Mouse (Mus musculus): ENCODE data around the gene Htr2a.
A peak's percentile ranks its signal among the peaks of the same experiment; 100 is the strongest.

The Htr2a gene

DNA sequence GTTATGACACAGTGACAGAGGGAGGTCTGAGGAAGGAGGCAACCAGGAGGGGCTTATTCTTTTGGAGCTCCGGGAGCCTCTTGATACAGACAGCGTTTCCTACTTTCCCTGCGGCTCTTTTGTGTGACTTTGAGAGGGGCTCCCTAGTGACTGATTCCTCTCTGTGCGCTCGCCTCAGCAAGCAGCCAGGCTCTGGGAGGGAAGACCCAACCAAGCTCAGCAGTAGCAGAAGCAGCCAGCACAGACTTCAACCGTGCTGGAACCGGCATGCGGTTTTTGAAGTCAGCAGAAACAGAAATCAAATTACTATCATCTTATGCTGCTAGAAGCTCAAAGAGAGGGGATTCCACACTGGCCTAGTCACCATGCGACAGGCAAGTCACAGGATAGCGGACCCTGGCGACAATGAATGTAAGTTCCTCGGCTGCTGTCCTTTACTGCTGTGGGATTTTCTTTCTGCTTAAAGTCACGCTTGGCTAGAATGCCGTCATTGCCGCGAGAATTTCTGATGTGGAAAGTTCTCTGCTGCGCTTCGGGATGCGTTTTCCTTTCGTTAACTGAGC lies at the start of gene Htr2a:
Htr2a (plus strand) TSS at position 22 of the 563 bp plus-strand sequence.
- peak; percentile 5 for DNase-seq (ENCODE audit: low spot score)

GRCm38 (mm10) chr14:74601333-74602087 lies 39.1 kb upstream of the Htr2a start:
- DNase-seq (ENCODE audit: low spot score) = no peak

DNA sequence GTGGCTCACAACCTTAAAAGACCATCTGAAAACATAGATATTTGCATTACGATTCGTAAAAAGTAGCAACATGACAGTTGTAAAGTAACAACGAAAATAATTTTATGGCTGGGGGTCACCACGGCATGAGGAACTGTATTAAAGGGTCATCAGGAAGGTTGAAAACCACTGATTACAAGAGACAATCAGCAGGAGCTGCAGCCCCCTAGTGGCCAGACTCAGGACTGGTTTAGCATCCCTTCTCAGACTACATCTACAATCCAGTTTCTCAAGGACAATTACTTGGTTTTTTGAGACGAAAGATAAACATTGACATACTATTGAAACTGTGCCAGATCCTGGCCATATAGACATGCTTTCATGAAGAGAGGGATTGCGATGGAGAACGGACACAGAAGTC lies 38.1 kb upstream of the Htr2a start:
- DNase-seq (ENCODE audit: low spot score) = peak; percentile 19

DNA sequence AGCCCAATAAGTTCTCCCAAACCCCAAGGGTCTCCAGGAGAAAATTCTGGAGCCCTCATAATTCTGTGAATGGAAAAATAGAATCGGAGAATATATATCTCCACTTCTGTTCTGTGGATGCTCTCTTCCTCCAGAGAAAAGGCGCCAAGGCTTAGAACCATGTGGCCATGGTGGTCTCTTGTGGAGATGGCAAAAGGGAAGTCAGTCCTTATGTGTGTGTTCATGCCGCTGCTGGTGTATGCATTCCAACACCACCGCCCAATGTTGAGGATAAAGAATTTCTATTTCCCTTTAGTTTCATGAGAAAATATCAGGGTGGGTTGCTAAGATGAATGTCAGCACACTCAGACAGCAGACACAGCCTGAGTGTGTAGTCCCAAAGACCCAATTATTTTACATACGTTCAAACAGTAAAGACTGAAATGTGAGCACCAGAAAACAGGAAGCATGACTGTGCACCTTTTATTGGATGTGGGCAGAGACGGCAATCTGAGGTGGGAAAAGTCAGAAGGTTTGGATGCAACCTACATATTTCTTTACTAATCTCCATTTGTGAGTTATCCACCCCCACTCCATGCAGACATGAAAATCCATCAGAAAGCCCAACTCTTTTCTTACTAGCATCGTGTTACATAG lies 37.4 kb upstream of the Htr2a start:
- DNase-seq (ENCODE audit: low spot score) = no peak

DNA sequence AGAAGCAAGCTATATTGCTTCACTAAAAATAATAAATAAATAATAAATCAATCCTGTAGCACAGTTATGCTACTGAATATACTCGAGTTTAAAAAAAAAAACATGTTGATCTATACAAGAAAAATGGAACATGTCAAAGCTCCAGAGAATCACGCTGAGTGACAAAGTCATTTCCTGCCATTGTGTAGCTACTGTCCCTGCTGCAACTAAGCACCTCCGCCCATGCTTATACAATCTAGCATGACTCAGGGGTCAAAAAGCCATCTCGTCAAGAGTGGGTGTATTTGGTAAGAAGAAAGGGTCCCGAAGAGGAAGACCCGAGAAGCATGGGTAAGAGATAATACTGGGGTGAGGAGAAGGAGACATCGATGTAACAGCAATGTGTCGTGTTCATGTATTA lies 29.3 kb upstream of the Htr2a start:
- no peak for DNase-seq (ENCODE audit: low spot score)

- no peak for DNase-seq (ENCODE audit: low spot score)
Observed at GRCm38 (mm10) chr14:74618858-74619257, 21.8 kb upstream of the Htr2a start.

GRCm38 (mm10) chr14:74638071-74638470 lies 2.6 kb upstream of the Htr2a start:
- DNase-seq (ENCODE audit: low spot score) = no peak

DNA sequence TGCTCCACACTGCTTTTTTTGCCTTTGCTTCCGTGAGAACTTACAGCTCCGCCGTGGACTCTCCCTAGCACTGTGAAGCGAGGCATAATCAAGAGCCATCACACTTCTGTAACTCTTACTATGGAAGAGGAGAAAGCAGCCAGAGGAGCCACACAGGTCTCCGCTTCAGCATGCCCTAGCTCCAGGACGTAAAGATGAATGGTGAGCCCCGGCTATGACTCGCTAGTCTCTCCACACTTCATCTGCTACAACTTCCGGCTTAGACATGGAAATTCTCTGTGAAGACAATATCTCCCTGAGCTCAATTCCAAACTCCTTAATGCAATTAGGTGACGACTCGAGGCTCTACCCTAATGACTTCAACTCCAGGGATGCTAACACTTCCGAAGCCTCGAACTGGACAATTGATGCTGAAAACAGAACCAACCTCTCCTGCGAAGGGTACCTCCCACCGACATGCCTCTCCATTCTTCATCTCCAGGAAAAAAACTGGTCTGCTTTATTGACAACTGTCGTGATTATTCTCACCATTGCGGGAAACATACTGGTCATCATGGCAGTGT lies 1.1 kb downstream of the Htr2a start:
- DNase-seq (ENCODE audit: low spot score) = no peak

DNA sequence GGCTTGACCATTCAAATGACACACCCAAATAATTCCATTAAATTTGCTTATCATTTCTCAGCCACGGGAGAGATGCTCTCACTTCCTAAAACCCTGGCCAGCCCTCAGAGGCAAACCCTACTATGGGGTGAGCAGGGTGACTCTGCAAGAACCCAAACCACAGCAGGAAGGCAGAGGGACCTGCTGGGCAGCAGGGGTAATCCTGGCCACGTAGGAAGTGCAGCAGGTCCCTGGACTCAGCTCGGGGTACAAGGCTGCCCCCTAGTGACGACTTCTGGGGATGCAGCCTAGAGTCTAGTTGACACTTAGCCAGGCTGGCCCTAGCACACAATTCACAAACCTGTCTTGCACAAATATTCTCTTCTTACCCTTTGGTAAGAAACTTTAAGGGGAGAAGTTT lies 2.7 kb downstream of the Htr2a start:
- DNase-seq (ENCODE audit: low spot score) = peak; percentile 76

DNA sequence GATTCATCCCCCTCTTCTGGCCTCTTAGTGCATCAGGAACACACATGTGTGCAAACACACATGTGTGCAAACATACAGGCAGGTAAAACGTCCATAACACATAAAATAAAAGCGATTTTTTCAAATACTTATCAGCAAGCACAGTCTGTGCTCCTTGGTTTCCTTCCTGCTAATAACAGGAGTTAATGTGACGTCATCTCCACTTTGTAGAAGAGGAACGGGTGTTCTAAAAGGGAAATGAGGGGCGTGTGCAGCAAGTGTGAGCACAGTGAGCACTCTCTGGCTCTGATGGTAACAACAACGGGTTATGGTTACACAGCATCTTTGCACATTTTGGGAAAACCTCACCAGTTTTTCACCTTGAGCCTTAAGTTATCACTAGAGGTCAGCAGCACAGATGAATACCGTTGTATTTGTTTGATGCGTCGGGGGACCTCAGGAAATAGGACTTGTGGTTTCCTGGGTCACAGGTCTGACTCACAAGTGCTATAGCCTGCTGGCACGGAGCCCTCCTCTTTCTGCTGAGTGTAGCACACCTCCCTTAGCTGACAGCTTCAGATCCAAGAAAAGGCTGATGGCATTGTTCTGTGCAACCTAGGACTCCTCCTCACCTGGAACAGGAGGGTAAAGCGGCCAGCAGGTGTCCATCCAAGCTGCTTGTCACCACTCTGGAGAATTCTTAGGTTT lies 5.6 kb downstream of the Htr2a start:
- DNase-seq (ENCODE audit: low spot score) = no peak

- DNase-seq (ENCODE audit: low spot score) = no peak
Observed at GRCm38 (mm10) chr14:74650001-74650400, 9.4 kb downstream of the Htr2a start.

GRCm38 (mm10) chr14:74651678-74652077 lies 11.0 kb downstream of the Htr2a start:
- no peak for DNase-seq (ENCODE audit: low spot score)

DNA sequence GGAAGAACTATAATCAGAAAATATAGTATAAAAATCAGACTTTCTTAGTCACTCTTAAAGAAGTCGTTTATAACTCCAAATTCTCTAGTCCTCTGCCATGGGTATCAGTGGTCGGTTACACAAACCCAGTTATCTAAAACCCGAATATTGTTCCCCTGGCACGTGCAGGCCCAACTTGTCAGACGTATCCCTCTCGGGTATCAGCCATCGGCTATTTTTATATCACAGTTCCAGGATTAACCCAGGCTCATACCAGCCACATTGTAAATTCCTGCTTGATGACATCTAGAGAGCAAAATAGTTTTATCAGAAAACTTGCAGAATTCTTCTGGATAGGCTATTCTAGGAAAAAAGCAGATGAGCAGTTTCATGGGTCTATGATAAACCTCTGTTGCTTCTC lies 16.6 kb downstream of the Htr2a start:
- no peak for DNase-seq (ENCODE audit: low spot score)

DNA sequence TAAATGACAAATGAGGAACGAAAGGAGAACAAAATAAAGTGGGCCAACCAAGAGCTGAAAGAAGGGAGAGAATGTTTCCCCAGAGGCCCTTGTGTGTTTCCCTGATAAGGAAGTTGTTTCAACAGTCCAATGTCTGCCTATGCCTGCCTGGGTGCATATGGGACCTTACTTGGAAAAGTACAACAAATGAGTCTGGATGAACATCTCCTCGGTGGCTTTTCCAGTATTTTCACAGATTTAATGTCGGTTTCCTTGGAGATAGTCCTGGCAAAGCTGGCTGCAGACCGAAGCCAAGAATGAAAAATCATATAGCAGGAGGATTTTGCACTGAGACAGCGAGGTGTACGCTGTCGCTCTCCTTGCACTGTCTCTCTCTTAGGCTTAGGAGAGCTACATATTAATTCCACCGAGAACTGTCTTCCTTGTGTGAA lies 18.8 kb downstream of the Htr2a start:
- no peak for DNase-seq (ENCODE audit: low spot score)

GRCm38 (mm10) chr14:74672137-74673019 lies 31.7 kb downstream of the Htr2a start:
- no peak for DNase-seq (ENCODE audit: low spot score)

GRCm38 (mm10) chr14:74673020-74673350 lies 32.3 kb downstream of the Htr2a start:
- no peak for DNase-seq (ENCODE audit: low spot score)

DNA sequence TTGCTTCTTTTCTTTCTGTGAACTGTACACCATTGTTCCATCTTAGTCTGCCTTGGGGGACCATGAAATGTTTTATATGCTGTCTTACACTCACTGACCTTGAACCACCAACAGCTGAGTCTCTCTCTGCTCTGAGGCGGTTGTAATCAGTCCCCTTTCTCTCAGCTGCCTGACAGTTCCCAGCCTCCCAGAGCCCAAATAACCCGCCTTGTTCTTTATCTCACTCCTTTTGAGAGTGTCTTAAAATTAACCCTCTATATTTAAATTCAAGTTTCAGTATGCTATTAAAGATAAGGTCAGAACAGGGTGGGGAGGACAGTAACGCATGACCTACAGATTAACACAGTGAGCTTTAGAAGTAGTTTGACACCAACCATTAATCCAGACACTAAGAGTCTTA lies 32.9 kb downstream of the Htr2a start:
- DNase-seq (ENCODE audit: low spot score) = no peak

- no peak for DNase-seq (ENCODE audit: low spot score)
Observed at GRCm38 (mm10) chr14:74679841-74680240, 39.2 kb downstream of the Htr2a start.

- no peak for DNase-seq (ENCODE audit: low spot score)
Observed at GRCm38 (mm10) chr14:74684298-74684978, 43.8 kb downstream of the Htr2a start.

DNA sequence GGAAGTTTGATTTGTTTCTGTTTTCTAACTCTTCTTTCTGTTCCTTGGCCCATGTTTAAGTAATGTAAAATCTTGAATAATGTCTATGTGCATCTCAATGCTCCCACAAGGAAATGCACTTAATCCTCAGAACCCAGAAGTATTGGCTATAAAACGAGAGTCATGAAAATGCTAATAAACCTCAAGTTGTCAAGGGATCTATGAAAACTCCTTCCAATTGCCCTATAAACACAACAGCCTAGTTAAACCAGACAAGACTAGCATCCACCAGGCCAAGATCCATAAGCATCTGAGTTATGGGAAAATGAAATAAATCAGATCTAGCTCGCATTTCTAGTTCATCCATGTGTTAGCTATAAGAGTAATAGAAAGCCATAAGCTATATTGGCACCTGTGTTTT lies 51.3 kb downstream of the Htr2a start:
- DNase-seq (ENCODE audit: low spot score) = no peak

- no peak for DNase-seq (ENCODE audit: low spot score)
Observed at GRCm38 (mm10) chr14:74696766-74697165, 56.1 kb downstream of the Htr2a start.

Measured in ovary, postnatal 36 days (tissue).